Mouse (Mus musculus): ENCODE results near the gene Fam166a.

DNA sequence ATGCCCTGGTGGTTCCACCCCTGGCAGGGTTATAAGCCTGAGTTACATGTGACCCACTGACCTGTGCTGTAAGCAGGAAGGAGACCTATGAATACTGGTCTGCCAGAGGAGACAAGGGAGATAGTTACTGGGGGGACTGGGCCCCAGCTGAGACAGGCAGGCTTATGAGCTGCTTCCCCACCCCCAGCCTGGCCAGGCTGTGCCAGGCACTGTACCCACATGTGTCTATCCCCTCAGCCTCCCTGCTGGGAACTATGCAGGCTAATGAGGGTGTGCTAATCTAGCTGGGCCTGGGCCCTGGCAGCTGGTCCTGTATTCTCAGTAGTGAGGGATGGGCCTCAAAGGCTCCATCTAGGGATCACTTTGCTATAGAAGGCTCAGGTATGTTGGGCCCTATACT, 48.7 kb downstream of the Fam166a start:
- TF ChIP-seq EP300 (IDR thresholded peaks at IDR 0.05; ENCODE audit: low read depth) (no peak), CTCF (IDR thresholded peaks at IDR 0.05; ENCODE audit: low read depth) (no peak)
